Mouse (Mus musculus) forebrain, postnatal 0 days (tissue): Measurements from ENCODE around the gene Cfl1. TPM values are rescaled to one million over a fixed set of nuclear protein-coding genes. Genes with fewer than 3 reads are reported as not detected.
A peak's percentile ranks its signal among the peaks of the same experiment; 100 is the strongest.

Experiments used
- ATAC-seq: fragments of 200-750 bp; cut with Nextera tagmentation; 2 replicates; pipeline ENCODE4 v1.8.0; 2017; ENCODE audit warnings: mild to moderate bottlenecking, moderate library complexity
- DNase-seq: peaks from one replicate; pipeline ENCODE4 v3.0.0-alpha.2; 2015
- H3K27ac ChIP-seq: fragments of 300-500 bp; sonication (generic); 2 replicates; pipeline ENCODE4 v1.5.1; 2014; ENCODE audit warnings: low read depth, mild to moderate bottlenecking, antibody characterized with exemption, low read length, moderate library complexity, mixed read lengths
- H3K27me3 ChIP-seq: fragments of 300-500 bp; sonication (generic); 2 replicates; pipeline ENCODE4 v1.6.1; 2014; ENCODE audit warnings: mild to moderate bottlenecking, low read length, mixed read lengths; ENCODE audit not compliant: insufficient read depth
- H3K36me3 ChIP-seq: fragments of 300-500 bp; sonication (generic); 2 replicates; pipeline ENCODE4 v1.6.1; 2014; ENCODE audit warnings: mild to moderate bottlenecking, moderate library complexity; ENCODE audit not compliant: insufficient read depth
- H3K4me1 ChIP-seq: fragments of 300-500 bp; sonication (generic); 2 replicates; pipeline ENCODE4 v1.6.1; 2014; ENCODE audit warnings: antibody characterized with exemption; ENCODE audit not compliant: insufficient read depth
- H3K4me2 ChIP-seq: fragments of 300-500 bp; sonication (generic); 2 replicates; pipeline ENCODE4 v1.6.1; 2014; ENCODE audit warnings: low read depth, mild to moderate bottlenecking, moderate library complexity
- H3K4me3 ChIP-seq: fragments of 300-500 bp; sonication (generic); 2 replicates; pipeline ENCODE4 v1.5.1; 2014; ENCODE audit warnings: low read depth, low read length, mixed read lengths
- H3K9ac ChIP-seq: fragments of 300-500 bp; sonication (generic); 2 replicates; pipeline ENCODE4 v1.6.1; 2014; ENCODE audit warnings: mild to moderate bottlenecking
- H3K9me3 ChIP-seq: fragments of 300-500 bp; sonication (generic); 2 replicates; pipeline ENCODE4 v1.6.1; 2016; ENCODE audit warnings: low read length
- CTCF ChIP-seq: sonication (generic); IDR thresholded peaks from 2 replicates; pipeline ENCODE4 v1.5.1; 2016; ENCODE audit warnings: antibody characterized with exemption, control low read depth, low read depth
- WGBS: fragments of 180-500 bp; shearing (Covaris S2); extraction: QIAGEN DNeasy Blood & Tissue Kit; methylation state at CpG from one replicate; pipeline ENCODE4 v1.1.7; 2014; 5-methylcytosine and 5-hydroxymethylcytosine counted together
- polyA plus RNA-seq: library from polyadenylated mRNA; unstranded; fragments of >200 nt; fragmentation: Nextera tagmentation; extraction: Ambion mirVana; gene quantifications from 2 replicates; pipeline ENCODE4 v1.2.1, GENCODE M21; 2015
- total RNA-seq: library from RNA; depleted of rRNA; stranded (reverse); fragments of >200 nt; gene quantifications from 2 replicates; pipeline ENCODE4 v1.2.3, GENCODE M21; 2014

Gene Cfl1
- total and polyA plus RNA-seq, 2 experiments from 2014 or later = 1,402 to 4,218 TPM

DNA sequence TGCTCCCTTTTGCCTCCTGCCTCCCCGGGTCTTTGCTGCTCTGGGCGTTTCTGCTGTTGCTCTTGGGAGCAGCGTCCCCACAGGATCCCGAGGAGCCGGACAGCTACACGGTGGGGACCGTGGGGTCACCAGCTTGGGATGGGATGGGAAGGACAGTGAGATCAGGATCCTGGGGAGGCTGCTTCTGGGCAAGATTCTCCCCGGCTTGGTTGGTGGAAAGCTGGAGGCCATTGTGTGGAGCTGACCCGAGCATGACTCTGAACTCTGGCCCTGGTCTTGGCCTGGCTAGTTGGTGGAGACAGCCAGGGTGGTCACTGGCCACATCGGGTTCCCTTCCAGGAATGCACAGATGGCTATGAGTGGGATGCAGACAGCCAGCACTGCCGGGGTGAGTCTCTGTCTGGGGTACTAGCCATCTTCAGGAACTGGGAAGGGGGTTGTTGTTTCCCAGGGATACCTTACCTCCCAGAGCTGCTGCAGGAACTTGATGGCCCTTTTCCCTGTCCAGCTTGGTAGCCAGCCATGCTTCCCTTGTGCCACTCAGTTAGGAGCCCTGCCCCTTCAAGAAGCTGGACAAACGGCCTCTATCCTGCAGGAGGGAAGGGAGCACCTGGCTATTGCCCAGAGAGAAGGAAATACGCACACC is 15.1 kb upstream of the Cfl1 start:
- 19% methylated on average over 13 of the region's 13 CpGs for WGBS
- TF ChIP-seq CTCF = no peak
- peak; percentile 21 for ATAC-seq

DNA sequence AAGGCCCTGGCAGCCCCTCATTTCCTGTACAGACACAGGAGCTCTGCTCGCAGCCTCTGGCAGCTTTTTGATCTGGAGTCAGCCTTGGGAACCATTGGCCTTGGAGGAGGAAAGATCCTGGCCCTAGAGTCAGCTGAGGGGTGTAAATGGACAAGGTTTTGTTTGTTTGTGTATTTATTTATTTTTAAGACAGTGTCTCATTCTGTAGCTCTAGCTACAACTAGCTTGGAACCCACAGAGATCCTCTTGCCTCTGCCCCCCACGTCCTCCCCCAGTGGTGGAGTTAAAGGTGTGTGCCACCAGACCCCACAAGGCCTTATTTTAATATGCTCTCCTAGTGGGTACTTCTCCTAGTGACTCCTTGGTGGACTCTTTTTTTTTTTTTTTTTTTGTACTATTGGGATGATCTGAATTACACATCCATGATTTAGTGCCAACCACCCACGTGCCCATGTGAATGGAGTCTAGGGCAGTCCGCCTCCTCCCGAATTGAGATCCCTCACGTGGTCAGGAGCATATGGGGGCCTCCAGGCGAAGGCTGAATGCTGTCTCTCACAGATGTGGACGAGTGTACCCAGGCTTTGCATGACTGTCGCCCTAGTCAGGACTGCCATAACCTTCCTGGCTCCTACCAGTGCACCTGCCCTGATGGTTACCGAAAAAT is 13.1 kb upstream of the Cfl1 start:
- Histone ChIP-seq H3K36me3 (peaks cover 29% of the 10 kb centered on the region), H3K4me1 (peaks cover 6% of the 10 kb centered on the region; the same call in 1 of the 2 replicates), H3K27ac (no peak overlapping the region), H3K4me2 (no peak overlapping the region), H3K27me3 (no peaks in the 10 kb centered on the region), H3K9me3 (no peaks in the 10 kb centered on the region), H3K9ac (no peak overlapping the region), H3K4me3 (no peak overlapping the region)
- ATAC-seq = no peak
- TF ChIP-seq CTCF = no peak
- DNase-seq = no peak
- 84% methylated on average over 10 of the region's 10 CpGs for WGBS

More for the DNA sequence above, 15.1 kb upstream of the Cfl1 start:
- Histone ChIP-seq H3K9ac (peak overlapping the region; percentile 76), H3K9me3 (no peaks in the 10 kb centered on the region), H3K4me3 (peak overlapping the region; percentile 56), H3K4me2 (peak overlapping the region; percentile 97), H3K36me3 (peaks cover 14% of the 10 kb centered on the region; the same call in 1 of the 2 replicates), H3K27ac (peak overlapping the region; percentile 59), H3K4me1 (peaks cover 6% of the 10 kb centered on the region; the same call in 1 of the 2 replicates), H3K27me3 (no peaks in the 10 kb centered on the region)
- no peak for DNase-seq

DNA sequence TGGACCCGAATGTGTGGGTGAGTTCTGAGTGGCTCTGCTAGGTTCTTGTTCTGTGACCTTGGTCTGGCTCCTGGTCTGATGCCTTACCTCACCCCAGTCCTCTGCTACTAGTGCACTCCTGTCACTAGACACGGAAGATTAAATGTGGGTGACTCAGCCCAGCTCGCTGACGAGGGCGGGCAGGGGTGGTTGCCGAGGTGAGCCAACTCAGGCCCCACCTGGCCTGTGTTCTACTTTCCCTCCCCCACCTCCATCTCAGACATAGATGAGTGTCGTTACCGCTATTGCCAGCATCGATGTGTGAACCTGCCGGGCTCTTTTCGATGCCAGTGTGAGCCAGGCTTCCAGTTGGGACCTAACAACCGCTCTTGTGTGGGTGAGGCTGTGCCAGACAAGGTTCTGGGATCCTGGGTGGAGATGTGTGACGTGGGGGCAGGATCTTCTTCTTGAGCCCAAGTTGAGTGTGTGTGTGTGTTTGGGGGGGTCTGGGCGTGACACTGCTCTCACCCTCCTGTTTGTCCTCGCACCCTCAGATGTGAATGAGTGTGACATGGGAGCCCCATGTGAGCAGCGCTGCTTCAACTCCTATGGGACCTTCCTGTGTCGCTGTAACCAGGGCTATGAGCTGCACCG is 12.5 kb upstream of the Cfl1 start:
- peaks cover 6% of the 10 kb centered on the region; the same call in 1 of the 2 replicates for H3K4me1 ChIP-seq
- DNase-seq = no peak
- peaks cover 36% of the 10 kb centered on the region for H3K36me3 ChIP-seq
- H3K27ac ChIP-seq = no peak overlapping the region
- no peak for TF ChIP-seq CTCF
- no peak overlapping the region for H3K9ac ChIP-seq
- H3K4me2 ChIP-seq = no peak overlapping the region
- no peak for ATAC-seq
- H3K4me3 ChIP-seq = no peak overlapping the region
- 86% methylated on average over 18 of the region's 18 CpGs for WGBS
- H3K27me3 ChIP-seq = no peaks in the 10 kb centered on the region
- H3K9me3 ChIP-seq = no peaks in the 10 kb centered on the region

DNA sequence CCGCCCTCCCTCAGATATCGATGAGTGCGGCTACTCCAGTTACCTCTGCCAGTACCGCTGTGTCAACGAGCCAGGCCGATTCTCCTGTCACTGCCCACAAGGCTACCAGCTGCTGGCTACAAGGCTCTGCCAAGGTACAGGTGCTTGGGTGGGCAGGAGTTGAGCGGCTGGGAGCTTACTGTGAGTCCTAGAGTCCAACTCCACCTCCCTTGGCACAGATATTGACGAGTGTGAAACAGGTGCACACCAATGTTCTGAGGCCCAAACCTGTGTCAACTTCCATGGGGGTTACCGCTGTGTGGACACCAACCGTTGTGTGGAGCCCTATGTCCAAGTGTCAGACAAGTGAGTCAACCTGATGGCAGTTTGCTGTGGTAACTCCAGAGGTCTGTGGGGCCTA is 10.2 kb upstream of the Cfl1 start:
- WGBS = 92% methylated on average over 10 of the region's 10 CpGs
- no peak for ATAC-seq
- H3K27me3 ChIP-seq = no peaks in the 10 kb centered on the region
- no peak for TF ChIP-seq CTCF
- DNase-seq = no peak
- peaks cover 56% of the 10 kb centered on the region for H3K36me3 ChIP-seq
- no peaks in the 10 kb centered on the region for H3K9me3 ChIP-seq
- no peak overlapping the region for H3K4me3 ChIP-seq
- H3K4me2 ChIP-seq = no peak overlapping the region
- no peak overlapping the region for H3K9ac ChIP-seq
- peaks cover 6% of the 10 kb centered on the region; the same call in 1 of the 2 replicates for H3K4me1 ChIP-seq
- no peak overlapping the region for H3K27ac ChIP-seq

DNA sequence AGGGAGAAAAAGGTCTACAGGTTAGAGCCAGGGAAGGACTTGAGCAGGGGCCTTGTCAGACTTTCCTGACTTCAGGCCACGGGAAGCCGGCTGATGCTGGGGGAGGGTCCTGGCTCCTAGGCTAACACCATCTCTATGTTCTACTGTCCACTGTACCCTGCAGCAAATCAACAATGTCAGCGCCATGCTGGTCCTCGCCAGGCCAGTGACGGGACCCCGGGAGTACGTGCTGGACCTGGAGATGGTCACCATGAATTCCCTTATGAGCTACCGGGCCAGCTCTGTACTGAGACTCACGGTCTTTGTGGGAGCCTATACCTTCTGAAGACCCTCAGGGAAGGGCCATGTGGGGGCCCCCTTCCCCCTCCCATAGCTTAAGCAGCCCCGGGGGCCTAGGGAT is 8.9 kb upstream of the Cfl1 start:
- 94% methylated on average over 10 of the region's 10 CpGs for WGBS
- H3K4me2 ChIP-seq = no peak overlapping the region
- no peaks in the 10 kb centered on the region for H3K9me3 ChIP-seq
- ATAC-seq = no peak
- H3K4me3 ChIP-seq = no peak overlapping the region
- H3K9ac ChIP-seq = no peak overlapping the region
- TF ChIP-seq CTCF = no peak
- H3K27me3 ChIP-seq = no peaks in the 10 kb centered on the region
- no peaks in the 10 kb centered on the region for H3K4me1 ChIP-seq
- peaks cover 70% of the 10 kb centered on the region for H3K36me3 ChIP-seq
- no peak overlapping the region for H3K27ac ChIP-seq
- DNase-seq = no peak

DNA sequence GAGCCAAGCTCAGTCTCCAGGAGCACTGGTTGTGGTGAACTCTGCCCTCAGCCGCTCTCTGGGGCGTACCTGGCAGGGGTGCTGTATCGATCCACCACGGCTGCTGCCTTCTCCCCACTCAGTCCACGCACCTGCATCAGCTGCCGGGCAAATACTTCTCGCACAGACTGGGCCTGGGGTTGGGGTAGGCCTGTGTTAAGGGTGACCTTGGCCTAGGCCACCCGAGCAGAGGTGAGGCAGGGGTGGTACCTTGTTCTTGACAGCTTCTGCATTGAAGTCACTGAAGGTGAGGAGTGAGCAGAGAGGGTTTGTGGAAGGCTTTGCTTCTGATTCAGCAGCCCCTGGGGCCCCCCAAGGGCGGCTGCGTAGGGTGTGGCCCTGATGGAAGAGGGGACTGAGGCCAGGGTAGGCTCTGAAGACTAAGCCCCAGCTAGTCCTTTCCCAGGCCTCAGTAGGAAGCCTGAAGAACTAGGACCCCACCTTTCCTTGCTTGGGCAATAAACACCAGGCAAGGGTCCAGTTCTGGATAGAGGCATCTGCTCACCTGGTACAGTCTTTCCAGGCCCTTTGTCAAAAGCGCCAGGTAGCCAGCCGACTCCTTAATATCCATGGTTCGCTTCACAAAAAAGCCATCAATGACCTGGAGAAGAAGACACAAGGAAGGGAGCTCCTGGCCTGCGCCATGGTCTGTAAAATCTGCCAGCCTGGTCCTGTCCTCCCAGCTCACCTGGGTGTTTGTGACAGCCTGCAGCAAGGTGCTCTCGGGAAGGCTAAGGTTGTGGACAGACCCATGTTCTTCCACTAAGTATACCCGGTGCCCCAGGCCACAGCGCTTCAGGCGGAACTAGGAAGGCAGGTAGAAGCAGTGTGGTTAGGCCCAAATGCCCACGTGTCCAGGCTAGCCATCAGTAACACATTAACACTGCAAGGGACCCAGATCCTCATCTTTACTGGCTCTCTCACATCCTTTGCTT is 6.6 kb upstream of the Cfl1 start:
- 94% methylated on average over 19 of the region's 19 CpGs for WGBS
- H3K36me3 ChIP-seq = peaks cover 69% of the 10 kb centered on the region

More for the DNA sequence above, 6.6 kb upstream of the Cfl1 start:
- no peaks in the 10 kb centered on the region for H3K4me1 ChIP-seq
- ATAC-seq = no peak
- no peaks in the 10 kb centered on the region for H3K27me3 ChIP-seq
- DNase-seq = no peak
- no peak overlapping the region for H3K9ac ChIP-seq
- H3K9me3 ChIP-seq = no peaks in the 10 kb centered on the region
- H3K4me2 ChIP-seq = no peak overlapping the region
- no peak for TF ChIP-seq CTCF
- H3K27ac ChIP-seq = no peak overlapping the region
- no peak overlapping the region for H3K4me3 ChIP-seq
